Mouse (Mus musculus) heart, postnatal 14 days (tissue): Measurements from ENCODE around the gene Cox7a2l. TPM values are rescaled to one million over a fixed set of nuclear protein-coding genes. Genes with fewer than 3 reads are reported as not detected.

Experiments
- DNase-seq, 2 experiments: peaks; one replicate each; pipeline ENCODE4 v3.0.0; 2021 to 2022
- intact Hi-C: fragments of 180-260 bp; cut with DNase I; formaldehyde crosslinking; loops from one replicate; pipeline ENCODE4 v1.15.1; 2025
- total RNA-seq, 2 experiments: library from RNA; stranded (reverse); gene quantifications; 2 replicates each; pipeline ENCODE4 v1.2.3; 2021

The Cox7a2l gene
- total RNA-seq, 2 experiments from 2014 or later: 297 to 319 TPM

- intact Hi-C loops: no loop called here
- peak; percentile 29 to 63 for DNase-seq
Measured at GRCm38 (mm10) chr17:83527651-83528381, 10.7 kb upstream of the Cox7a2l start.

GRCm38 (mm10) chr17:83526624-83527532 is 9.7 kb upstream of the Cox7a2l start:
- intact Hi-C loops: no loop called here
- DNase-seq: peak; percentile 41 to 60

- no peak for DNase-seq
- intact Hi-C loops: no loop called here
Measured at GRCm38 (mm10) chr17:83526091-83526561, 9.0 kb upstream of the Cox7a2l start.

- peak in 1 of 2 experiments; percentile 4 for DNase-seq
- intact Hi-C loops: no loop called here
Measured at GRCm38 (mm10) chr17:83525596-83525995, 8.5 kb upstream of the Cox7a2l start.

GRCm38 (mm10) chr17:83524753-83525152 is 7.6 kb upstream of the Cox7a2l start:
- DNase-seq: no peak
- intact Hi-C loops: no loop called here

GRCm38 (mm10) chr17:83522590-83523379 is 5.7 kb upstream of the Cox7a2l start:
- intact Hi-C loops: no loop called here
- no peak for DNase-seq

- intact Hi-C loops: no loop called here
- DNase-seq: no peak
Measured at GRCm38 (mm10) chr17:83521881-83522280, 4.8 kb upstream of the Cox7a2l start.

- intact Hi-C loops: loop anchor here (5.0 kb wide), 1 partner anchor 237 kb away; no protein-coding TSS in a partner anchor
- DNase-seq: peak; percentile 89 to 92
Measured at GRCm38 (mm10) chr17:83514213-83514701, 2.9 kb downstream of the Cox7a2l start.

- no peak for DNase-seq
- intact Hi-C loops: loop anchor here (5.0 kb wide), 1 partner anchor 236 kb away; no protein-coding TSS in a partner anchor
Measured at GRCm38 (mm10) chr17:83513655-83514212, 3.4 kb downstream of the Cox7a2l start.

GRCm38 (mm10) chr17:83512130-83512529 is 5.0 kb downstream of the Cox7a2l start:
- DNase-seq: no peak
- intact Hi-C loops: loop anchor here (5.0 kb wide), 1 partner anchor 235 kb away; no protein-coding TSS in a partner anchor

- intact Hi-C loops: no loop called here
- no peak for DNase-seq
Measured at GRCm38 (mm10) chr17:83503693-83504092, 13.4 kb downstream of the Cox7a2l start.

- intact Hi-C loops: no loop called here
- DNase-seq: no peak
Measured at GRCm38 (mm10) chr17:83499692-83500091, 17.4 kb downstream of the Cox7a2l start.

- DNase-seq: no peak
- intact Hi-C loops: no loop called here
Measured at GRCm38 (mm10) chr17:83498889-83499288, 18.2 kb downstream of the Cox7a2l start.

GRCm38 (mm10) chr17:83487762-83488161 is 29.4 kb downstream of the Cox7a2l start:
- DNase-seq: no peak

GRCm38 (mm10) chr17:83483784-83484183 is 33.3 kb downstream of the Cox7a2l start:
- intact Hi-C loops: no loop called here

More at GRCm38 (mm10) chr17:83487762-83488161, 29.4 kb downstream of the Cox7a2l start:
- intact Hi-C loops: no loop called here

GRCm38 (mm10) chr17:83482817-83483536 is 34.2 kb downstream of the Cox7a2l start:
- DNase-seq: no peak
- intact Hi-C loops: no loop called here

More at GRCm38 (mm10) chr17:83483784-83484183, 33.3 kb downstream of the Cox7a2l start:
- DNase-seq: no peak

- peak in 1 of 2 experiments; percentile 10 for DNase-seq
Measured at GRCm38 (mm10) chr17:83481551-83481950, 35.6 kb downstream of the Cox7a2l start.

GRCm38 (mm10) chr17:83477089-83477488 is 40.0 kb downstream of the Cox7a2l start:
- no peak for DNase-seq
- intact Hi-C loops: no loop called here

More at GRCm38 (mm10) chr17:83481551-83481950, 35.6 kb downstream of the Cox7a2l start:
- intact Hi-C loops: no loop called here

- intact Hi-C loops: no loop called here
- DNase-seq: no peak
Measured at GRCm38 (mm10) chr17:83469586-83469985, 47.5 kb downstream of the Cox7a2l start.
